Mouse (Mus musculus) neural tube, embryonic 15.5 days (tissue): ENCODE results near the gene Mzt1. TPM values are rescaled to one million over a fixed set of nuclear protein-coding genes. Genes with fewer than 3 reads are reported as not detected.

Experiments used
- ATAC-seq: fragments of 200-750 bp; cut with Nextera tagmentation; 2 replicates; pipeline ENCODE4 v1.8.0; 2017; ENCODE audit warnings: mild to moderate bottlenecking, moderate TSS enrichment, moderate library complexity; ENCODE audit not compliant: low FRiP score
- H3K27ac ChIP-seq: fragments of 300-500 bp; sonication (generic); replicated peaks from 2 replicates; pipeline ENCODE4 v1.5.1; 2015; ENCODE audit warnings: mild to moderate bottlenecking, inconsistent platforms
- H3K27me3 ChIP-seq: fragments of 300-500 bp; sonication (generic); replicated peaks from 2 replicates; pipeline ENCODE4 v1.6.1; 2015; ENCODE audit warnings: inconsistent platforms
- H3K36me3 ChIP-seq: fragments of 300-500 bp; sonication (generic); 2 replicates; pipeline ENCODE4 v1.6.1; 2015; ENCODE audit warnings: inconsistent platforms
- H3K4me1 ChIP-seq: fragments of 300-500 bp; sonication (generic); 2 replicates; pipeline ENCODE4 v1.6.1; 2015; ENCODE audit warnings: inconsistent platforms
- H3K4me2 ChIP-seq: fragments of 300-500 bp; sonication (generic); 2 replicates; pipeline ENCODE4 v1.6.1; 2015; ENCODE audit warnings: inconsistent platforms, mild to moderate bottlenecking, moderate library complexity
- H3K4me3 ChIP-seq: fragments of 300-500 bp; sonication (generic); replicated peaks from 2 replicates; pipeline ENCODE4 v1.5.1; 2015; ENCODE audit warnings: mild to moderate bottlenecking, inconsistent platforms
- H3K9ac ChIP-seq: fragments of 300-500 bp; sonication (generic); replicated peaks from 2 replicates; pipeline ENCODE4 v1.6.1; 2015; ENCODE audit warnings: mild to moderate bottlenecking, inconsistent platforms
- H3K9me3 ChIP-seq: fragments of 300-500 bp; sonication (generic); replicated peaks from 2 replicates; pipeline ENCODE4 v1.6.1; 2016; ENCODE audit warnings: inconsistent platforms
- WGBS: fragments of 180-500 bp; shearing (Covaris S2); methylation state at CpG from one replicate; pipeline ENCODE4 v1.1.7; 2015; ENCODE audit warnings: mixed read lengths; 5-methylcytosine and 5-hydroxymethylcytosine counted together
- polyA plus RNA-seq: library from polyadenylated mRNA; unstranded; fragments of >200 nt; fragmentation: Nextera tagmentation; extraction: Ambion mirVana; gene quantifications from 2 replicates; pipeline ENCODE4 v1.2.1, GENCODE M21; 2015

Mzt1 gene
- polyA plus RNA-seq, 1 experiment from 2014 or later, result 94.8 TPM

DNA sequence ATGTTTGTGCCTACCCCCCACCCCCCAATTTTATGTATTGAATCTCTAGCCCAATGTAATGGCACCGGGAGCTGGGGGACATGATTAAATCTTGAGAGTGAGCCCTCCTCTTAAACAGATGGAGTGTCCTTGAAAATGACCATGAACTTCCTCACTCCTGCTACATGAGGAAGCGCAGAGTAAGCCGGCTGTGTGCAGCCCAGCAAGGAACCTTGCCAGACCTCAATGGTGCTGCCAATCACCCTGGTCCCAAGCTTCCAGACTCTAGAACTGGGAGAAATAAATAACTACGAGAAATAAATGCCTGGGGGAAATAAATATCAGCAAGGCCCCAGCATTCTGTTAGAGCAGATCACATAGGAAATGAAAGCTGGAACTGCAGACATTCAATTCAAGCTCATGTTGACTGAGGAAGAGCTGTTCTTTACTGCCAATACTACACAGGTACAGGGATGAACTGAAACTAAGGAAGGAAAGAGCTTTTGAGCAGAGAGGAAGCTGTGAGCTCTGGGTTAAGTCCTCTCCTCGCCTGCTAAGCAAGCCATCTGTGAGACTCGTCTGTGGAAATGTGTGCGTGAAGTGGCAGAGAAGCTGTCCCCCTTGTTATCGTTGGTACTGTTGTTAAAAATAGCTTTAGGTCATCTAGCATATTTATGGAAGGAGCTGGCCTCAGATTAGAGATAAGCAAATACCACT is 35.6 kb downstream of the Mzt1 start:
- Histone ChIP-seq H3K9me3 (no peaks in the 10 kb centered on the region), H3K9ac (no peak overlapping the region), H3K4me1 (no peaks in the 10 kb centered on the region), H3K4me3 (no peak overlapping the region), H3K27ac (no peak overlapping the region), H3K36me3 (no peaks in the 10 kb centered on the region), H3K27me3 (no peaks in the 10 kb centered on the region), H3K4me2 (no peak overlapping the region)
- WGBS, result 78% methylated on average over 8 of the region's 8 CpGs
- ATAC-seq, result no peak

DNA sequence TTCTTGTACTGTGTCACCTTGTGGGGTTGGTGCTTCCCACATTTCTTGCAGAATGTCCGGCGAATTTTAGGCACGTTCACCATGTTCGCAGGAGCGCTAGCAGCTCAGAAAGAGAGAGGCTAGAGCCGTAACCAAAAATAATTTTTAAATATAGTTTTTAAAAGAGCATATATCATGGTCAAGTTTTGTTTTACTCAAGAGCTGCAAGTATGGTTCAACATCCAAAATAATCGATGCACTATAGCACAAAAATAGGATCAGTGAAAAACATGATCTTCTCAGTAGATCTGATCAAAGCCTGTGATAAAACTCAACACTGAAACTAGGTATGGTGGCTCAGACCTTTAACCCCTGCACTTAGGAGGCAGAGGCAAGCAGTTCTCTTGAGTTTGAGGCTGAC is 51.7 kb downstream of the Mzt1 start, which contains the start of gene Rpl36a-ps1:
Gene Rpl36a-ps1 (minus strand): TSS at position 101 of the 400 bp plus-strand sequence.
- no peaks in the 10 kb centered on the region for H3K36me3 ChIP-seq
- no peak within 1 kb of the TSS for H3K4me2 ChIP-seq
- H3K4me3 ChIP-seq, result no peak within 1 kb of the TSS
- no peak within 1 kb of the TSS for H3K9ac ChIP-seq
- no peak for ATAC-seq
- no peaks in the 10 kb centered on the region for H3K9me3 ChIP-seq
- no peak within 1 kb of the TSS for H3K27ac ChIP-seq
- WGBS, result 95% methylated on average over 7 of the region's 7 CpGs
- no peaks in the 10 kb centered on the region for H3K27me3 ChIP-seq
- no peaks in the 10 kb centered on the region for H3K4me1 ChIP-seq

DNA sequence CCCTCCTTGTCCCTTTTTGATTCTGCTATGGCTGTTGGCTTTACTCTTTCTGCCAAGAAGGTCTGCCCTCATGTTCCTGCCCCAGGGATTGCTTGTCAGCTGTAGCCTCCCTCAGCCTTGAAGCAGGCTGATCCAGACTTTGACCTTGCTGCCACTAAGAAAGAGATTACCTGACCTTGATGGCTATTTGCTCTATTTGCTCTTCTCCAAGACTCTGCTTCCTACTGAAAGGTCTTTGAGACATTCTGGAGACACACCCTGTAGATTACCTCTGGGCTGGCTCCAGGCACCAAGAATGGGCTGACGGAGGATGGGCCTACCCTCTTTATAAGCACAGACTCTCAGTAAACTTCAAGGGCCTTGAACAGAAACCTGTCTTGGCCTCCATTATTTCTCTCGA is 53.5 kb downstream of the Mzt1 start:
- no peaks in the 10 kb centered on the region for H3K9me3 ChIP-seq
- 93% methylated on average over 2 of the region's 2 CpGs for WGBS
- no peak overlapping the region for H3K27ac ChIP-seq
- H3K9ac ChIP-seq, result no peak overlapping the region
- no peaks in the 10 kb centered on the region for H3K36me3 ChIP-seq
- H3K4me2 ChIP-seq, result no peak overlapping the region
- no peak for ATAC-seq
- no peak overlapping the region for H3K4me3 ChIP-seq
- no peaks in the 10 kb centered on the region for H3K4me1 ChIP-seq
- H3K27me3 ChIP-seq, result no peaks in the 10 kb centered on the region

DNA sequence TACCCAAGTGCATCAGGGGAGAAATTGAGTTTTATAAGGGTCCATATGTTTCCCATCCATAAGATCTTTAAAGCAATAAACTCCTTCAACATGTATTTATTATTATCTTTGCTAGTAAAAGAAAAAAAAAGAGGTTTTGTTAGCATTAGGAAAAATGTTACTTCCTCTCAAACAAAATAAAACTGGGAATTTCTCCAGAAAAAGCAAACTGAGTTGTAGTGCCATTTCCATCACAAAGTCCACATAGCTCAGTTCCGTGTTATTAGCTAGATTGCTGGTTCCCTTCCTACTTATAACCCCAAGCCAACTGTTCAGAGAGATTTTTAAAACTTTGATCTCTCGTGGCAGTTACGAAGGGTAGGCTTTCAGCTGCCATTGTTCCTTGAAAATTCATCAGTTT is 55.3 kb downstream of the Mzt1 start:
- H3K27me3 ChIP-seq, result no peaks in the 10 kb centered on the region
- no peaks in the 10 kb centered on the region for H3K9me3 ChIP-seq
- H3K4me1 ChIP-seq, result no peaks in the 10 kb centered on the region
- H3K27ac ChIP-seq, result no peak overlapping the region
- no peak overlapping the region for H3K9ac ChIP-seq
- H3K4me2 ChIP-seq, result no peak overlapping the region
- H3K36me3 ChIP-seq, result no peaks in the 10 kb centered on the region
- H3K4me3 ChIP-seq, result no peak overlapping the region
- 78% methylated on average over 3 of the region's 3 CpGs for WGBS
- ATAC-seq, result no peak

DNA sequence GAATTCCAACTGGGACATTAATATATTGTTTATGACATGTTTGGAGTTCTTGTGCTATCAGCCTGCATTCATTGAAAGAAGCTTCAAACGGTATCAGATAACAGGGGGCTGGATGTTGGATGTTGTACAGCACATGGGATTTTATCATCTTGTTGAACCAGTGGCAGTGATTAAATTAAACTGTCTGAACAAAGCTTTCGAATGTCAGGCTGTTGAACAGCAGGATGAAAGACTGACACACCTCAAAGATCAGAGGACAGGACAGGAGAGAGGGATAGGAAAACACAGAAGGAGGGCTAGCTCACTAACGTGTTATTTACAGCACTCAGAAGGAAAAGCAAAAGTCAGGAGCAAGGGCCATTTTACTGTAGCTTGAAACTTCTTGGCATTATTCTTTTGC is 56.1 kb downstream of the Mzt1 start:
- ATAC-seq, result no peak
- WGBS, result 36% methylated on average over 3 of the region's 3 CpGs

More for the DNA sequence above, 56.1 kb downstream of the Mzt1 start:
- Histone ChIP-seq H3K9me3 (no peaks in the 10 kb centered on the region), H3K4me2 (no peak overlapping the region), H3K36me3 (no peaks in the 10 kb centered on the region), H3K9ac (no peak overlapping the region), H3K4me3 (no peak overlapping the region), H3K4me1 (no peaks in the 10 kb centered on the region), H3K27ac (no peak overlapping the region), H3K27me3 (no peaks in the 10 kb centered on the region)

Other genes starting within 250 kb of the Mzt1 start
- gene Rpl36a-ps1, start 51.8 kb downstream of the Mzt1 start, polyA plus RNA-seq, result 0.64 TPM in 1 of 2 replicates, not detected in the other
- 14.0 and 22.5 TPM in 2 replicates for gene Bora, start 88 bp upstream of the Mzt1 start, polyA plus RNA-seq
- gene Pibf1, start 53.3 kb upstream of the Mzt1 start, polyA plus RNA-seq, result 17.6 and 18.0 TPM in 2 replicates
- gene Dis3, start 53.6 kb upstream of the Mzt1 start, polyA plus RNA-seq, result 17.5 and 20.4 TPM in 2 replicates